Mouse (Mus musculus) stomach, postnatal 0 days (tissue): Measurements from ENCODE around the gene Gm21972.

Experiments used
- CTCF ChIP-seq: IDR thresholded peaks from 2 replicates; pipeline ENCODE4 v1.5.1; 2016; ENCODE audit warnings: antibody characterized with exemption, low read depth, mild to moderate bottlenecking, moderate library complexity
- EP300 ChIP-seq: optimal IDR thresholded peaks from 2 replicates; pipeline ENCODE3; 2016; ENCODE audit warnings: antibody characterized with exemption

DNA sequence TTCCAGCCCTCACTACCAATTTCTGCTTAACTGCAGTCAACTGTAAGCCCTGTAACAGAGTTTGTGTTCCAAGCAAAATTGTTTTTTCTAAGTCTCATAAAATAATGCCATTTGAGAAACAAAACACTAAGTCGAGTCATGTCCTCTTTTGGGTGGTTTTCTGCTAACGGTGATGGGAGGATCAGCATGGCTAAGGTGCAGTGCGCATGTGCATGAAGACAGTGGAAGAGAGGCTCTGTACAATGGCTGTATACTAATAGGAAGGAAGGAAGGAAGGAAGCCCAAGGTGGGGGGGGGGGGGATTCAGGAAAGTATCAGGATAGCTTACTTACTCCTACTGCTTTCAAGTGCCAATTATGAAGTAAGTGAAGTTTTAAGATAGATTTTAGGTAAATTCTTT, 19.3 kb upstream of the Gm21972 start:
- TF ChIP-seq CTCF (no peak), EP300 (no peak)
